Mouse (Mus musculus) myocyte (in vitro differentiated cells): ENCODE data around the gene Gm17079.

Experiments
- CEBPB ChIP-seq: IDR thresholded peaks from 2 replicates; pipeline ENCODE4 v1.6.1; 2011; ENCODE audit warnings: mild to moderate bottlenecking, moderate library complexity; ENCODE audit not compliant: poor library complexity, insufficient read depth, severe bottlenecking
- E2F4 ChIP-seq: IDR thresholded peaks from one replicate; pipeline ENCODE4 v1.6.1; 2011; ENCODE audit warnings: mild to moderate bottlenecking, control low read depth, moderate library complexity; ENCODE audit not compliant: insufficient read depth
- MAX ChIP-seq: IDR thresholded peaks from one replicate; pipeline ENCODE4 v1.6.1; 2011; ENCODE audit warnings: low read depth, mild to moderate bottlenecking, control low read depth
- MYOD1 ChIP-seq, 3 experiments: IDR thresholded peaks; one replicate each; pipeline ENCODE4 v1.6.1; 2011; ENCODE audit warnings: control low read depth in 2 of 3, low read depth in 2 of 3, mild to moderate bottlenecking in 2 of 3, moderate library complexity in 1 of 3; ENCODE audit not compliant: insufficient read length in 2 of 3, control insufficient read depth in 1 of 3
- MYOG ChIP-seq, 3 experiments: IDR thresholded peaks; one replicate each; pipeline ENCODE4 v1.6.1; 2011; ENCODE audit warnings: control low read depth in 2 of 3, low read depth in 2 of 3, mild to moderate bottlenecking in 2 of 3; ENCODE audit not compliant: insufficient read length in 2 of 3, control insufficient read depth in 1 of 3, insufficient read depth in 1 of 3
- POLR2A ChIP-seq: IDR thresholded peaks from one replicate; pipeline ENCODE4 v1.6.1; 2011; ENCODE audit warnings: low read depth, mild to moderate bottlenecking, control low read depth, moderate library complexity; ENCODE audit not compliant: insufficient read length
- SRF ChIP-seq: IDR thresholded peaks from one replicate; pipeline ENCODE4 v1.6.1; 2011; ENCODE audit warnings: low read depth; ENCODE audit not compliant: control insufficient read depth, insufficient read length
- TCF12 ChIP-seq: IDR thresholded peaks from one replicate; pipeline ENCODE4 v1.6.1; 2011; ENCODE audit warnings: mild to moderate bottlenecking, control low read depth; ENCODE audit not compliant: poor library complexity, insufficient read depth, severe bottlenecking
- TCF3 ChIP-seq: IDR thresholded peaks from one replicate; pipeline ENCODE4 v1.6.1; 2011; ENCODE audit warnings: low read depth, control low read depth; ENCODE audit not compliant: insufficient read length
- USF1 ChIP-seq: IDR thresholded peaks from one replicate; pipeline ENCODE4 v1.6.1; 2011; ENCODE audit warnings: low read depth, mild to moderate bottlenecking, control low read depth, moderate library complexity

DNA sequence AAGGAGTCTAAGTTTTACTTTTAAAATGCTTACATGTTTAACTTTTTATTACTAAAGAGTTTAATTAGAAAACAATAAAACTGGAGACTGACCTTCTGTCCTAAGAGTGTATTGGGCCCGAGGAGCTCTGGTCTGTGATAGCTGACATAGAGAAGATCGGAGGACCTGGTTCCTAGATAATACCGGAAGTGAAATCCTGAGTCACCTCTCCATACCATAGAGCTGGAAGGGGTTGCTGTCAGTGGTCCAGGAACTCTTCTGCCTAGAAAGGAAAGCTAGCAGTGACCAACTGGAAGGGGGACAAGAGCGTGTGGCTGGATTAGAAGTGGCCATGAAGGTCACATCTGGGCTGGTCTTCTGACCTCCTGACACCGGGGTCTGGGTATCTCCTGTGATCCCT lies 18.0 kb downstream of the Gm17079 start:
- no peak for TF ChIP-seq POLR2A
- no peak for TF ChIP-seq SRF
- no peak for TF ChIP-seq MYOG (IDR thresholded peaks at IDR 0.05; ENCODE audit: control insufficient read depth in 1 of 3, insufficient read depth in 1 of 3, insufficient read length in 2 of 3, low read depth in 2 of 3)
- TF ChIP-seq E2F4: no peak
- TF ChIP-seq MAX: no peak
- TF ChIP-seq CEBPB: no peak
- no peak for TF ChIP-seq USF1
- TF ChIP-seq TCF3: no peak
- TF ChIP-seq MYOD1 (IDR thresholded peaks at IDR 0.05; ENCODE audit: control insufficient read depth in 1 of 3, insufficient read length in 2 of 3, low read depth in 2 of 3): no peak
- TF ChIP-seq TCF12: no peak
